Mouse (Mus musculus): Measurements from ENCODE around the gene Samhd1. TPM values are rescaled to one million over a fixed set of nuclear protein-coding genes. Genes with fewer than 3 reads are reported as not detected.
A peak's percentile ranks its signal among the peaks of the same experiment; 100 is the strongest.

Samhd1 gene
- polyA plus RNA-seq, 2 experiments from 2014 or later = 574 to 641 TPM

- ATAC-seq = peak; percentile 14
Observed at GRCm38 (mm10) chr2:157071556-157071955, 63.5 kb downstream of the Samhd1 start.

DNA sequence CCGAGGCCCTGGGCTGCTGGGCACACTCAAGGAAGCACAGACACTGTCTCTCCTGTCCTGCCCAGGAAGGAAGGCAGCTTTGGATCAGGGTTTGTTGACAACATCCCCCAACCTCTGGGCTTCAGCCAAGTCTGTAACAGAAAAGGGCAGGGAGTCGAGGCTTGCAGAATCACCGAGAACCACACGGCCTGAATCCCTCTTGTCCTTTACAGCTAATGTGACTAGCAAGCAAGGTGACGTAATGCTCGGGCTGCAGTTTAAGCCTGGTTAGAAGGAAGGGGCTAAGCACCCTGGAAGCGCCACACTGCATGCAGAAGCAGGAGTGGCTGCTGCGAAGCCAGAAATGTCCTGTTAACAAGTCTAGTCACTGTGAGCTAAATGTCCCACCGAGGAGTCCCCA, 64.7 kb downstream of the Samhd1 start:
- ATAC-seq = no peak

GRCm38 (mm10) chr2:157069755-157070315, 65.2 kb downstream of the Samhd1 start:
- ATAC-seq = no peak

GRCm38 (mm10) chr2:157069355-157069735, 65.7 kb downstream of the Samhd1 start:
- ATAC-seq = no peak

GRCm38 (mm10) chr2:157068701-157069354, 66.2 kb downstream of the Samhd1 start:
- ATAC-seq = no peak

GRCm38 (mm10) chr2:157066731-157067430, 68.2 kb downstream of the Samhd1 start:
- no peak for ATAC-seq

- no peak for ATAC-seq
Observed at GRCm38 (mm10) chr2:157065879-157066226, 69.2 kb downstream of the Samhd1 start.

DNA sequence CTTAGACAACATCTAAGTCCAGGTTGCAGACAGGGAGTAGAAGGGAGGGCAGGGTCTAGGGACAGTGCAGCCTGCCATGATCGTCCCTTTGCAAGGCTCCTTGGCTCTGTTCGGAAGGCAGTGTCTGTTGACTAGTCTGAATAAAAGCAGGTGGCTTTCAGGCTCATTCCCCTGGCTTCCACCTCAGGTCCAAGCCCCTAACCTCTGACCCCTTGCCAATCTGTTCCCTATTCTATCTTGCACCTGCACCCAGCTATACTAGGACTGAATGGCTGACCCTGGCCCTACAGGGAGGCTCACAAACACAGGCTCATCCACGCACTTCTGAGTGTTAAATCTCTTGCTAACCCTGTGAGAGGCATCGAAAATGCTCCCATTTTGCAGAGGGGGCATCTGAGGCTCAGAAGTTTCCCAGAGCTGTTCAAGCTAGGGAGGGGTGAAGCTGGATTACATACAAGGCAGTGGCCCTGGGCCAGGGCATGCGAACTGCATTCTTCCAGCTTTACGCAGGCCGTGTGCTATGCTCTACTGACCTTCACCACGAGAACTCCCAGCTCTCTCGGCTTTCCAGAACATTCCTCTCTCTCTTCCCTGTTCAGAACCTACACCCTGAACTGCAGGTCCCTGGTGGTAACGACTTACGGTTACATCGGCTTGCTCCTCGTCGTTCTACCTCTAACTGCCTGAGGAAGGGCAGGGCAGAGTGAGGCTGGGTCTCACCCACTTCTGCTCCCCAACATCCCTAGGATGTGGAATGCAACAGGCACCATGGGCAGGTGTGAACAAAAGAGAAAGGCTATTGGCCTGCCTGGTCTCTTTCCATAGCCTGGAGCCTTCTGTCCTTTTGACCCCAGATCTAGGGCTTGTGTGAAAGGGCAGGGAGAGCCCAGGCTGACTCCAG, 69.8 kb downstream of the Samhd1 start:
- no peak for ATAC-seq

- ATAC-seq = no peak
Observed at GRCm38 (mm10) chr2:157064136-157064535, 70.9 kb downstream of the Samhd1 start.

- ATAC-seq = no peak
Observed at GRCm38 (mm10) chr2:157063241-157063700, 71.8 kb downstream of the Samhd1 start.

DNA sequence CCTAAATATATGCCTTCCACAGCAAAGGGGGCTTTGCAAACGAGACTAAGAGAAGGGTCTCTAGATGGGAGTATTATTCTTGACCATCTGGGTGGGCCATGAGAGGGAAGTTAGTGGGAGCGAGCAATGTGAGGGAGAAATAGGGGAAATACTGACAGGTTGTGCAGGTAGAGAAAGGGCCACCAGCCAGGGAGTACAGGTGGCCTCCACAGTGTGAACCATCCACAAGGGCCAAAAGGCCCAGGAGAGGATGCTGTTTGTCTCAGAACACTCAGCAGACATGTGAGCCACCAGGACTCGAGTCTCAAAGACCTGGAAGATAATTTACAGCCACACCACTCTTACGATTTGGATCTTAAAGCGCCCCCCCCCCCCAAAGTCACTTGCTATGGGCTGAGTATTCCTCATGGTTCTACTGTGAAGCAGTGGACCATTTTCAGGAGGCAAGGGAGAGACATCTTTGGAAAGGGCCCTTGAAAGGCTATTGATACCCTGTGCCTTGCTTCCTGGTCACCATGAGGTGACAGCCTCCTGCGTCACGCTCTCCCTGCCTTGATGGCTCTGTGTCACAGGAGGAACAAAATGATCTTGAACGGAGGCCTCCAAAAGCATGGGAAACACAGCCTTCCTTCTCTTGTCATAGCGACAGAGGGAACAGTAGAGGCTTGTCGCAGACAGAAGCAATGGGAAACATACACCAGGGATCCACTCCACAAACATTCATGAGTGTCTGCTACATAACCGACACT, 74.3 kb downstream of the Samhd1 start:
- ATAC-seq = no peak

DNA sequence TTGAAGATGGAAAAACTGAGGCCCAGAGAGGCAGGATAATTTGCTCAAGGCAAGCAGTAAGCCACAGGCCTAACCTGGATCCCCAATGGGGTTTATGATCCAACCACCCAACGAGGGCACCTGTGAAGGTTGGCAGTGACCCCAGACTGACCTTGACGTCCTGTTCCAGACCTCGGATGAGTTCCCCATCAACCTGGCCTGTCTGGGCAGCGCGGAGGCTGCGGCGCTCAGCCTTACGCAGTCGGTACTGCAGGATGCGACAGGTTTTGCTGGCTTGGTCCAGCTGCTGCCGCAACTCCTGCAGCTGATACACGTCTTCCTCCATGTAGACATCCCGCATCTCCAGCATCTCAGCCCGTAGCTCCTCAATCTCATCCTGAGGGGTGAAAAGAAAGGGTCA, 75.0 kb downstream of the Samhd1 start:
- ATAC-seq = no peak

GRCm38 (mm10) chr2:157059166-157059565, 75.9 kb downstream of the Samhd1 start:
- ATAC-seq = no peak

DNA sequence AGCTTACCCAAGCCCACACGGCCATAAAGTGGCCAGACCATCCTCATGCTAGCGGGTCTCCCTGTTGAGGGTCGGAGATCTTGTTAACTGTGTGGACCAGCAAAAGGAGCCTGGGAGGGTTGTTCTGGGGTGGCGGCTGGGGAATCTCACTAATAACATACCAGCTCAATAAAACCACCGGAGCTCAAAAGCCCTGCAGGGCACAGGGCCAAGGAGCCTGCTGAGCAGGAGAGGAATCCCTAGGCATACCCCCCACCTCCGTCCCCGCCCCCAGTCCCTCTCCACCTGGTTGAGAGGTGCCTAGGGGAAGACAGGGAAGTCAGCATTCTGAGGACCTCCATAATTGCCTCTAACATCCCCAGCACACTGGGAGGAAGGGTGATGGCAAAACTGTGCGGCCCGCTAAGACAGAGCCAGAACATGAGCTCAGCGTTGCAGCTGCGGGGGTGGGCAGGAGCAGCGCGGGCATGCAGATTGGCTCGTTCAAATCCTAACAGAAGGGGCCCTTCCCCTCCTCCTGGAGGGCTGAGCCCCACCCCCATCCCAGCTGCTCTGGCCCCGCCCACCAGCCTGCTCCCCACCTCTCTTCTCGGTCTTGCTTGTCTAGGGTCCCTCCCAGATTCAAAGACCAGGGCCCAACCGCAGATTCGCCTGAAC, 76.6 kb downstream of the Samhd1 start:
- ATAC-seq = no peak

- no peak for ATAC-seq
Observed at GRCm38 (mm10) chr2:157057758-157058157, 77.3 kb downstream of the Samhd1 start.

DNA sequence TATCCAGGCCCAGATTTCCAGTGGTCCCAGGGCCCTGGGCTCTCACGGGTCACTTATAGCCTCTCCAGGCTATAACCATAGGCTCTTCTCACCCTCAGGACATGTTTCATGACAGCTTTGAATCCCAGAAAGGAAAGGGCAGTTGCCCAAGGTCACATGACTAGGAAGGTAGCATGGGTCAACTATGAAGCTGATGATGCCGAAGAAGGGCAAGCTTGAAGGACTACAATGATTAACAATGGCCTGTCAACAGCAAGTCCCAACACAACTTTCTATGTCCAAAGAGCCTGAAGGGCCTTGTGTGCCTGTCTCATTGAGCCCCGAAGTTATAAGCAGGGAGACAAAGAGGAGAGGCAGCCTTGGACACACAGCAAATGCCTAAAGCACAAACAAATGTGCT, 77.9 kb downstream of the Samhd1 start:
- ATAC-seq = no peak

DNA sequence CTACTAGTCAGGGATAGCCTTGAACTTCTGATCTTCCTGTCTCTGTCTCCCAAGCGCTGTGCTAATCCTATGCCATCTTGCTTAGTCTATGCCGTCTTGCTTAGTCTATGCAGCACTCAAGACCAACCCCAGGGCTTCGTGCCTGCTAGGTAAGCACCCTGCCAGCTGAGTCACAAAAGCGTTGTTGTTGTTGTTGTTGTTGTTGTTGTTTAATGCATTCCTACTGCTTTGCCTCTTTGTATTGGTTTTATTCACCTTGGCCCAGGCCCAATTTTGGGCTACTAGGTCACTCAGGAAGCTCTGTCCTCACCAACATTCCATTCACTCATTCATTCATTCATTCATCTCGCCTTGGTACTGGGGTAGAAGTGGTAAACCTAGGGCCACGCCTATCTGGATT, 79.3 kb downstream of the Samhd1 start:
- ATAC-seq = no peak

DNA sequence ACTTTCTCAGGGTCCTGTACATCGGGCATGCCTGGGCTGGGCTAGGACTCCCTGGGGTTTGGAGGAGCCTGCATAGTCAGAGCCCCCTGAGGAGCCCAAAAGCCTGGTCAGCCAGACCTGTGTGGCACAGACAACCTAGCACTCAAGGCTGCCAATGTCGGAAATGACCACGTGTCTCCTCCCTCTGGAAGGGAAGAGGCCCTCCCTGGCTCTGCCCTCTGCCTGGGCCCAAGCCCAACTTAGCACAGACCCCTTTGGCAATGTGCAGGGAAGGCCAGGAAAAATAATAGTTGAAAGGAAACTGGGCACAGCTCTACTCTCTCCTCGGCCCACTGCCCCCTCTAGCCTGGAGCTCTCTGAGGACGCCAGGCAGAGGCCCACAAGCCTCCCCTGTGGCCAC, 80.2 kb downstream of the Samhd1 start:
- no peak for ATAC-seq

- ATAC-seq = no peak
Observed at GRCm38 (mm10) chr2:157054297-157054696, 80.8 kb downstream of the Samhd1 start.

DNA sequence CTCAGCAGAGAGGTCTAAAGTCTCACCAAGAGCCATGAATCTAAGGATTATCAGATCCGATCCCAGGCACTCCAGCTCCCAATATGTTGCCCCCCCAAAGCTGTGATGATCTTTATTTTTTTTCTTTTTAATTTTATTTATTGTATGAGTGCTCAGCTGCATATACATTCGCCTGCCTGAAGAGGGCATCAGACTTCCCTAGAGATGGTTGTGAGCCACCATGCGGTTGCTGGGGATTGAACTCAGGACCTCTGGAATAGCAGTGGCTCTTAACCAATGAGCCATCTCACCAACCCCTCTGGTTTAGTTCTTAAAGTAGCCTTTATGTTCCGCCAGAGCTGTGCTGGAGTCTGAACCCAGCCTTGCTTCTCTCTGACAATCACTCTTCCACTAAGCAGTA, 81.3 kb downstream of the Samhd1 start:
- ATAC-seq = no peak

DNA sequence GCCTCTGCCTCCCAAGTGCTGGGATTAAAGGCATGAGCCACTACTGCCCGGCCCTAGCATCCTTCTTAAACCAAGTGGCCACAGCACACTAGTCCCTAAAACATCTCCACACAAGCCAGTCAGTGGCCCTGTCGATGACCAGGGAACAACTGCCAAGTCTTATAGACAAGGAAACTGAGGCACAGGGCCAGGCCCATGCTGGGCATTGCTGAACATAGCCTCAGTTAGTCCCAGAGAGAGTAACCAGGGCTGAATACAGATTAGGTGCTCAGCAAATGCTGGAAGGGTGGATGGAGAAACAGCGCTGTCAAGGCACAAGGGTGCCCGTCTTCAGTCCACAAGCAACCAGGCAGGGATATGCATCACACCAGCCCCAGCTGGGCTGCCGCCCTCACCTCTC, 81.9 kb downstream of the Samhd1 start:
- no peak for ATAC-seq

DNA sequence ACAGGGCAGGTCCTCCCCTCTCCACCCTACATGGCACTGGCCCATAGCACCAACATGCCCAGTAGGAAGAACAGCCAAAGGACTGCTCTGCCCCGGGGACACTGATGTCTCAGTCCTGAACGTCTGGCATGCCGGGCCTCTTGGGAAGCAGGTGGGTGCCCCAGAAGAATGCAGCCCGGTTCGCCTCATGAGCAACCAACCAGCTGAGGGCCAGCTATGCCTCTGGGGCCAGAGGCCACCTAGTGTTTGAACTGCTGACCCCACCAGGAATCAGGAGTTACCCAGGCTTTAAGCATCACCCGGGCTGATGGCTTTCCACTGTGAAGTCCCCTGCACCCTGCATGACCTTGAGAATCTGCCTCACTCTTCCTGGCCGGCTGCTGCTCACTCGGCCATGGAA, 82.6 kb downstream of the Samhd1 start:
- ATAC-seq = no peak
